Mouse (Mus musculus) lung, postnatal 25 days (tissue): Measurements from ENCODE around the gene Trove2.
A peak's percentile ranks its signal among the peaks of the same experiment; 100 is the strongest.
"Not testable (repeated sequence)": the region's sequence is repeated elsewhere in the genome, so short reads cannot be mapped to it uniquely, and the experiment has no call there.

Source experiments
- DNase-seq: peaks from one replicate; pipeline ENCODE4 v3.0.0; 2022; ENCODE audit warnings: low spot score

Gene Trove2

GRCm38 (mm10) chr1:143739361-143740350, 37.2 kb downstream of the Trove2 start:
- peak; percentile 90 for DNase-seq

GRCm38 (mm10) chr1:143738811-143739210, 38.1 kb downstream of the Trove2 start:
- DNase-seq: peak; percentile 10

GRCm38 (mm10) chr1:143733914-143734410, 42.9 kb downstream of the Trove2 start:
- DNase-seq: no peak

- DNase-seq: no peak
Measured at GRCm38 (mm10) chr1:143731691-143732090, 45.2 kb downstream of the Trove2 start.

GRCm38 (mm10) chr1:143730899-143731298, 46.0 kb downstream of the Trove2 start:
- DNase-seq: peak; percentile 21

GRCm38 (mm10) chr1:143727701-143728445, 49.0 kb downstream of the Trove2 start:
- no peak for DNase-seq

- DNase-seq: no peak
Measured at GRCm38 (mm10) chr1:143724456-143725064, 52.3 kb downstream of the Trove2 start.

- not testable (repeated sequence) for DNase-seq
Measured at GRCm38 (mm10) chr1:143716038-143716437, 60.8 kb downstream of the Trove2 start, which contains the start of gene Glrx2. Glrx2 (plus strand) TSS chr1:143716338.

- no peak for DNase-seq
Measured at GRCm38 (mm10) chr1:143710627-143710976, 66.3 kb downstream of the Trove2 start.

GRCm38 (mm10) chr1:143709966-143710626, 66.8 kb downstream of the Trove2 start:
- no peak for DNase-seq

GRCm38 (mm10) chr1:143708361-143708760, 68.5 kb downstream of the Trove2 start:
- no peak for DNase-seq

- DNase-seq: no peak
Measured at GRCm38 (mm10) chr1:143707006-143707405, 69.9 kb downstream of the Trove2 start.

GRCm38 (mm10) chr1:143702741-143703262, 74.1 kb downstream of the Trove2 start, which contains the start of gene Cdc73:
Cdc73 (minus strand) TSS chr1:143702893.
- DNase-seq: peak; percentile 93

GRCm38 (mm10) chr1:143702141-143702740, 74.6 kb downstream of the Trove2 start:
- DNase-seq: peak; percentile 31

GRCm38 (mm10) chr1:143701736-143702135, 75.1 kb downstream of the Trove2 start:
- no peak for DNase-seq
